Mouse (Mus musculus) ES-E14 (cell line): ENCODE data around the gene H2-DMa. TPM values are rescaled to one million over a fixed set of nuclear protein-coding genes. Genes with fewer than 3 reads are reported as not detected.

Source experiments
- DNase-seq: peaks from one replicate; pipeline ENCODE4 v3.0.0-alpha.2; 2013; ENCODE audit warnings: low read depth, low spot score
- H3K27ac ChIP-seq: 2 replicates; pipeline ENCODE4 v1.5.1; 2012; ENCODE audit warnings: low read depth, mild to moderate bottlenecking, low read length, moderate library complexity, mixed read lengths; ENCODE audit not compliant: poor library complexity, insufficient read depth, severe bottlenecking
- H3K36me3 ChIP-seq: 2 replicates; pipeline ENCODE4 v1.6.1; 2012; ENCODE audit warnings: mild to moderate bottlenecking, low read length, moderate library complexity, mixed read lengths; ENCODE audit not compliant: control insufficient read depth, poor library complexity, insufficient read depth, severe bottlenecking
- H3K4me1 ChIP-seq, 2 experiments: fragments of 150-350 bp in 1 of 2; sonication (generic) in 1 of 2; 2 replicates each; pipeline ENCODE4 v1.6.1; 2012; ENCODE audit warnings: low read length in 2 of 2, mild to moderate bottlenecking in 1 of 2, mixed read lengths in 1 of 2; ENCODE audit not compliant: control insufficient read depth in 2 of 2, insufficient read depth in 2 of 2, poor library complexity in 1 of 2
- H3K4me3 ChIP-seq, 2 experiments: fragments of 150-350 bp in 1 of 2; sonication (generic) in 1 of 2; 2 replicates each; pipeline ENCODE4 v1.5.1; 2012; ENCODE audit warnings: low read length in 2 of 2, low read depth in 1 of 2, mild to moderate bottlenecking in 1 of 2, mixed read lengths in 1 of 2; ENCODE audit not compliant: insufficient read depth in 1 of 2, poor library complexity in 1 of 2, severe bottlenecking in 1 of 2
- H3K9ac ChIP-seq: 2 replicates; pipeline ENCODE4 v1.6.1; 2012; ENCODE audit warnings: low read depth, mild to moderate bottlenecking, low read length, mixed read lengths; ENCODE audit not compliant: poor library complexity, insufficient read depth, severe bottlenecking
- H3K9me3 ChIP-seq: fragments of 150-350 bp; sonication (generic); 2 replicates; pipeline ENCODE4 v1.6.1; 2012; ENCODE audit warnings: low read depth, mild to moderate bottlenecking, low read length; ENCODE audit not compliant: control insufficient read depth, insufficient read depth
- CHD2 ChIP-seq: IDR thresholded peaks from 2 replicates; pipeline ENCODE4 v1.6.1; 2014; ENCODE audit warnings: mild to moderate bottlenecking, low read depth, low read length, inconsistent platforms
- HCFC1 ChIP-seq: IDR thresholded peaks from 2 replicates; pipeline ENCODE4 v1.6.1; 2012; ENCODE audit warnings: low read length, inconsistent platforms, borderline replicate concordance; ENCODE audit not compliant: insufficient read depth
- MAFK ChIP-seq: IDR thresholded peaks from 2 replicates; pipeline ENCODE4 v1.6.1; 2014; ENCODE audit warnings: mild to moderate bottlenecking, low read depth, low read length, inconsistent platforms; ENCODE audit not compliant: insufficient read depth
- ZC3H11A ChIP-seq: IDR thresholded peaks from 2 replicates; pipeline ENCODE4 v1.6.1; 2012; ENCODE audit warnings: low read depth, mild to moderate bottlenecking, inconsistent platforms, low read length, borderline replicate concordance
- ZNF384 ChIP-seq: IDR thresholded peaks from 2 replicates; pipeline ENCODE4 v1.6.1; 2012; ENCODE audit warnings: low read depth, low read length, inconsistent platforms
- in situ Hi-C, 2 experiments: fragments of 600-800 bp; cut with MboI; formaldehyde crosslinking; loops; one replicate each; pipeline ENCODE4 v1.15.1; 2025; ENCODE audit warnings: low sequenced_read_pairs in 2 of 2, inconsistent platforms in 1 of 2; ENCODE audit not compliant: unreplicated experiment in 2 of 2
- total RNA-seq: library from RNA; depleted of rRNA; stranded (reverse); fragments of 300-350 nt; gene quantifications from 2 replicates; pipeline ENCODE4 v1.2.3, GENCODE M21; 2012

Gene H2-DMa
- total RNA-seq, 1 experiment: 18.5 TPM

- H3K4me3 ChIP-seq: peak overlapping the region; percentile 61 to 71
- H3K9ac ChIP-seq: peak overlapping the region; percentile 64
- in situ Hi-C loops: no loop called here
- H3K27ac ChIP-seq: no peak overlapping the region
- peaks cover 2 to 4% of the 10 kb centered on the region in 2 experiments; a peak in 1 of 4 replicates for H3K4me1 ChIP-seq
- no peaks in the 10 kb centered on the region for H3K36me3 ChIP-seq
- no peak for TF ChIP-seq ZNF384
- peak; percentile 96 for TF ChIP-seq CHD2
- peak; percentile 59; the same call in 1 of the 2 replicates for TF ChIP-seq ZC3H11A
- TF ChIP-seq HCFC1: peak; percentile 66; the same call in 1 of the 2 replicates
- peak; percentile 99 for DNase-seq
- H3K9me3 ChIP-seq: no peaks in the 10 kb centered on the region
These were observed 16.2 kb downstream of the H2-DMa start for GRCm38 (mm10) chr17:34135297-34136224.

- Histone ChIP-seq H3K9me3 (no peaks in the 10 kb centered on the region), H3K4me3 (no peak overlapping the region), H3K4me1 (peaks cover 2 to 4% of the 10 kb centered on the region in 2 experiments; a peak in 1 of 4 replicates), H3K36me3 (no peaks in the 10 kb centered on the region), H3K9ac (no peak overlapping the region), H3K27ac (no peak overlapping the region)
- in situ Hi-C loops: no loop called here
- TF ChIP-seq ZNF384 (no peak), MAFK (no peak), HCFC1 (no peak), ZC3H11A (no peak), CHD2 (no peak)
- no peak for DNase-seq
These were observed 18.3 kb downstream of the H2-DMa start for GRCm38 (mm10) chr17:34137601-34138000.

- no peak overlapping the region for H3K4me3 ChIP-seq
These were observed 19.3 kb downstream of the H2-DMa start for GRCm38 (mm10) chr17:34138655-34139054.

GRCm38 (mm10) chr17:34139416-34139815 lies 20.1 kb downstream of the H2-DMa start:
- Histone ChIP-seq H3K36me3 (no peaks in the 10 kb centered on the region), H3K9me3 (no peaks in the 10 kb centered on the region), H3K4me3 (peak overlapping the region; percentile 36 to 41; a peak in 3 of 4 replicates), H3K4me1 (peaks cover 2 to 4% of the 10 kb centered on the region in 2 experiments; a peak in 1 of 4 replicates), H3K27ac (no peak overlapping the region), H3K9ac (peak overlapping the region; percentile 59; the same call in 1 of the 2 replicates)
- no peak for TF ChIP-seq MAFK
- in situ Hi-C loops: no loop called here
- DNase-seq: no peak

More at GRCm38 (mm10) chr17:34138655-34139054, 19.3 kb downstream of the H2-DMa start:
- no peak for TF ChIP-seq ZNF384
- no peak for TF ChIP-seq HCFC1
- TF ChIP-seq ZC3H11A: no peak
- peaks cover 2 to 4% of the 10 kb centered on the region in 2 experiments; a peak in 1 of 4 replicates for H3K4me1 ChIP-seq
- H3K27ac ChIP-seq: no peak overlapping the region
- DNase-seq: no peak
- H3K36me3 ChIP-seq: no peaks in the 10 kb centered on the region
- H3K9ac ChIP-seq: no peak overlapping the region
- in situ Hi-C loops: no loop called here
- no peaks in the 10 kb centered on the region for H3K9me3 ChIP-seq
